Mouse (Mus musculus): ENCODE measurements at regions not wholly inside any gene's neighbourhood (a gene's known extent, or its start where the extent isn't known, plus 50 kb on each side); places are given as distances from the start of the nearest gene placed in this dataset.

DNA sequence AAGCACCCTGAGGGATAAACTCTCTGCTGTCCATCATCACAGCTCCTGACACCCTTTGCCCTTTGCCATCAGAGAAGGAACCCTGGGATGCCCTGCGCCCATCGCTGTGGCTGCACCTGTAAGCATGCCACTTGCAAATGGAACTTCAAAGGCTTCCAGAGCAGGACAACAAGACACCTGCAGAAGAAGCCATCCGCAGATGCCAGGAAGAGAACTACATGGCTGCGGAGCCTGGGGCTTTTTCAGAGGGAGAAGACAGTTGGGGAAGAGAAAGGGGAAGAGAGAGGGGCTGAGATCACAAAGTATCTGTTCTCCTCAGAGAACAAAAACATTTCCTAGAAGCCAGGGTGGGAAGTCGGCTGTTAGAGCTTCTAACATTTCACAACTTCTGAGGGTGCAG, 365.2 kb upstream of the Runx1 start:
- DNase-seq (ENCODE audit: low spot score in 2 of 2), result no peak

DNA sequence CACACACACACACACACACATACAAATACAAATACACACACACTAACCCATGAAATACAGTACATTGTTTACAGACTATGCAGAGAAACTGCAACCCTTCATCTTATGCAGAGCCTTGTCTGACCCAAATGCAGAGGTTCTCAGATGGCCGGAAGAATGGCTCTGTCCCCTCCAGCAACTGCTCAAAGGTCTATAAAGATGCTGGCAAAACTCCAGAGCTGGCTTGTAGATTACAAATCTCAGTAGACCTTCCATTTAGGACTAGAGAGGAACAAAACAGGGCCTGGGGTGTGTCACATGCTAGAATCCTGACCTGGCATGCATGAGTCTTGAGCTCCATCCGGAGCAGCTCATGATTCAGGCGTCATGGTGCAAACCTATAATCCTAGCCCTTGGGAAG, 364.4 kb upstream of the Runx1 start:
- no peak for DNase-seq (ENCODE audit: low spot score in 2 of 2)

DNA sequence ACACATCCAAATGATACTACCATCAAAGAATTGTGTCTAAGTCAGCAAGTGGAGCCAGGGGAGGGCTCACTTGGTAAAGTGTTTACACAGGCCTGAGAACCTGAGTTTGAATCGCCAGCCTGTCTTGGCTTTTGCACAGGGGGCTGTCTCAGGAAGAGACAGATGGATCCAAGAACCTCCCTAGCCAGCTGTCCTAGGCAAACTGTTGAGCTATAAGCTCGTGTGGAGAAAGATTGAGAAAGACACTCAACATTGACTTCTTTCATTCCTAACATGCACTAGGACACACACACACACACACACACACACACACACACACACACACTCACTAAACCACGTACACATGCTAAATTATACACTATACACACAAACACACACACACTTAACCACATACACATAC, 363.9 kb upstream of the Runx1 start:
- no peak for DNase-seq (ENCODE audit: low spot score in 2 of 2)

DNA sequence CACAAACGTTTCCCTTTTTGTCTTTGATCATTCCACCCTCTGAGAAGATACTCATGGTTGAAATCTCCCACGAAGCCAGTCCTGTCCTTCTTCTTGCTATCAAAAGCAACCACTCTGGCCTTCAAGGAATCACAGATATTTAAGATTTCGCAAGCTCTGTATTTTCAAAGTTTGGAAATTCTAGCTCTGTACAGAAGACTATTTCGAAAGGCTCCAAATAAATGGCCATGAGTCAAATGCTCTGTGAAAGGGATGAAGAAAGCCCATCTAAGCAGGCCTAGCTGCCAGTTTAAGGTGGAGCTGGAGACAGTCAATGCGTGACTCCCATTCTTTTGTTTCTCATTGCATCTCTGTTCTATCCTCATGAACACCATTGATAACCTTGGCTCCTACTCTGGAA, 363.5 kb upstream of the Runx1 start:
- DNase-seq (ENCODE audit: low spot score in 2 of 2), result no peak

DNA sequence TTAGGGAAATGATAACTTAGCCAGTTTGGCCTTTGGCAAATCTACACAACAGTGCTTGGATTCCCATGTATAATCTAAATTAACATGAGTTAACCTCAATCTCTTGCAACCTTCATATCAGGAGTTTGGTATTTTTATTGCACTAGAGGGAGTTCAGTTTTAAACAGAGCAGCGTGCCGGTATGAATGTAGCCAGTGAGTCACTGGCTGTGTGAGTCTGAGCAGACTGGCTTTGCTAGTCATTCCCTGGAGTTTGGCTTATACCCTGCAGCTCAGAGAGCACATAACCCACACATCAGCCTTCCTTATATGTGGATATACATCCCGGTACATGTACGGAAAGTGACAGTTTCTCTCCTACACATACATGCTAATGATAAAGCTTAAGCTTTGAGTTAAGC, 360.6 kb upstream of the Runx1 start:
- peak; percentile 8 to 9 for DNase-seq (ENCODE audit: low spot score in 2 of 2)

DNA sequence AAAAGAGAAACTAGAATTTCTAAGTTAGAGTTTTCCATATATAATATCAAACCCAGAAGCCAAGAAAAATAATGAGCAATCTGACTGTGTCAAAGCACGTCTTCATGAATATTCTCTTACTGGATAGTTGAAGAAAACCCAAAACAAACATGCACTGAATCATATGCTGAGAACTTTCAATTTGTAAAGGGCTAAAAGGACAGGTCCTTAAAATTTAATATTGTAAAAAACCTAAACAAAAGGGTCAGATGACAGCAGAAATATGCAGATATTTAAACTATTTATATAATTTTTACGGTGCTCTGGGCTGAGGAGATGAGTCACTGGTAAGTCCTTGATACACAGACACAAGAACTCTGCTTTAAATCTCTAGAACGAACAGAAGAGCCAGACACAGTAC, 356.7 kb upstream of the Runx1 start:
- no peak for DNase-seq (ENCODE audit: low spot score in 2 of 2)

DNA sequence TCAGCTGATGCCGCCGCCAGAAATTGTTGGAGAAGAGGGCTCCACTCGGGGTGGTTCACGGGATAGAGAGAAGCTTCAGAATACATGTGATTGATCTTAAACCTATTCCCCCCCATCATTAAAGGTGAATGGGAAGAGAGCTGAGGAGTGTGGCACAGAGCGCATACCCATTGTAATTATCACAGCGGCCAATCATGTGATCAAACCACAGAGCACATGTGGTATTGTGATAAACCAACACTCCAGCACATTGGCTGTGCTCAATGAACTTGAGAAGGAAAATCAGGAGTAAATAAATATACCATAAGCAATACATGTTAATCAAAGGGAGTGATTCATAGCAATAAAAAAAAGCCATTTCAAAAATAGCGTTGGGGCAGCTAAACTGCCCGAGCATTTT, 355.5 kb upstream of the Runx1 start:
- no peak for DNase-seq (ENCODE audit: low spot score in 2 of 2)

DNA sequence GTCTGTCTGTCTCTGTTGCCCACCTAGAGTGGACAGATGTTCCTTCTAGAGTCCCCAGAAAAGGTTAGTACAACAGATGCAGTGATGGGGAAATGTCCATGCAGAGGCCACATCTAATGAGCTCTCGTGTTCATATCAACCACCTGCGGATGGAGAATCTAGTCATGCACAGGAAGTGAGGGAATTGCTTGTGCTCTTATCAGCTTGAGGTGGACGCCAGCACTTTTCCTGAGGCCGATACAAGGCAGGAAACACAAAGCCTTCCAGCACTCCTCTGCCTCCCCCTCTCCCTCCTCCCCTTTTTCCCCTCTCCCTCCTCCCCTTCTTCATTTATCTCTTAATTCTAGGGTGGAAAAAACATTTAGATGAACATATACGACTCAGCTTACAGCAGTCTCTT, 354.3 kb upstream of the Runx1 start:
- DNase-seq (ENCODE audit: low spot score in 2 of 2), result no peak

DNA sequence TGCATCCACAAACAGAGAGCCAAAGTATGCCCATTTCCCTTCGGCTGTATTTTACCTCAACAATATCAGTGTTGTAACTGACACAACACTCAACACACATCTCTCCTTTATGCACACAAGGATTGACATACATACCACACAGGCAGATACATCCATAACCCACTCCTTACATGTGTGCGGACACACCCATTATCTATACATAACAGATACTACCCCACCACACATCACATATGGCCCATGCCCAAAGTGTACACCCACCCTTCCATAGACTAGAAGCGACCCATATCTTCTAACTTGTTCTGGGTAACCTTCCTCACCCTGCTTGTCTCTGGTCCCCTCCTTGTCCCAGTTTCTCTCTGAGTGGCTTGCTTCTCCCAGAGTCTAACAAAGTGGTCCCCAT, 340.7 kb upstream of the Runx1 start:
- DNase-seq (ENCODE audit: low spot score in 2 of 2), result no peak

DNA sequence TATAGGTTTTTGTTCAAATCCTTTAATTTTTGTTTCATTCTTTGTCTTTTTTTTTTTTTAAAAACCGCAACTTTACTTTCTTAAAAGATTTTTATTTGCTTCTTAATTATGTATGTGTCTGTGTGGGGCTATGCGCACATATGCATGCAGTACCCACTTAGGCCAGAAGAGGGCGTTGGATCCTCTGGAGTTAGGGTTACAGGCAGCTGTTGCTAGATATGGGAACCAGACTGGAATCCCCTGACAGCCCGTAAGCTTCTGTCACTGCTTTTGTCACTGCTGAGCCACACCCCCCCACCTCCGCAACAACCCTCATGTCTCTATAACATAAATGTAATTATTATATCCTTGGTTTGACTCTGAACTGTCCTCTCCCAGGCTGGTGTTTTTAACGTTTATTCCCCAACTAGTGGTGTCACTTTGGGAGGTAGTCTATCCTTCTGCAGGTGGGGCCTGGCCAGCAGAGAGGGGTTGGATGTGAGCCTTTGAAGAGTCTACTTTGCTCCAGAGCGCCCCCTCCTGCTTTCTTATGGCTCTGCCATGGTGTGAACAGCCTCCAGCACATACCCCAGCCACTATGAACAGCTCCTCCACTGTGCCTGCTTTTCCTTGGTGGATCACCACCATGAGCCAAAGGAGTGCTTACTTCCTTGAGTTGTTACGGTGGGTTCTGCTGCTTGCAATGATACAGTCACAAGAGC, 332.7 kb upstream of the Runx1 start:
- no peak for DNase-seq (ENCODE audit: low spot score in 2 of 2)

DNA sequence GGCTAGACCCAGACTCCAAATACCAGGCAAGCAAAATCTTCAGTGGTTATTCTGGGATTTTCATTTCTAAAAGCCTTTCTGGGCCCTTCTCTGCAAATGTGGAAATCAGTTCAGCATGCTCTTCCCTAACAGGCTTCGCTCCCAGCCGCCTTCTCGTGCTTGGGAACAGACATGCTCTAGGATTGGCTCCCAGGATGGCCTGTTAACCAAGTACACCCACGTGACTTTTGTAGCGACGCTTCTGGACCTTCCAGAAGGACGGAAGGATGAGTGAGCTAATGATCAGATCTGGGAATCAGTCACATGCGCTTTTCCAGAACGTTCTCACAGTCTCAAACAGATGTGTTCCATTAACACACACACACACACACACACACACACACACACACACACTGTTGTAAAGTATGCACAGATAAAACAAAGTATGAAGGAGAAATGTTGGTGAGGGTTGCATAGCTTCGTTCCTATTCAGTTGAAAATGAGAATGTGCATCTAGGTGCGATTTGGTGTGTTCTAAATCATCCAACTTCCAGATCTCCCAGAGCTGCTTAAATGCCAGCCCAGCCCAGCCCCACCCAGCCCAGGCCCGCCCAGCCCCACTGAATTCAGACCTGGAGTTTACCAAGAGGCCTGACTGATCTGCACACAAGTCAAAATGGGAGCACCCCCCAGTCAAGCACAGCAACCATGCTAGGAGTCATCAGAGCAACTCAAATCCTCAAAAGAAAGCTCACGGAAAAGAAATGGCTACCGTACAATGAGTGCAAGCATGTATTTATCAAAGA, 327.8 kb upstream of the Runx1 start:
- DNase-seq (ENCODE audit: low spot score in 2 of 2), result no peak

DNA sequence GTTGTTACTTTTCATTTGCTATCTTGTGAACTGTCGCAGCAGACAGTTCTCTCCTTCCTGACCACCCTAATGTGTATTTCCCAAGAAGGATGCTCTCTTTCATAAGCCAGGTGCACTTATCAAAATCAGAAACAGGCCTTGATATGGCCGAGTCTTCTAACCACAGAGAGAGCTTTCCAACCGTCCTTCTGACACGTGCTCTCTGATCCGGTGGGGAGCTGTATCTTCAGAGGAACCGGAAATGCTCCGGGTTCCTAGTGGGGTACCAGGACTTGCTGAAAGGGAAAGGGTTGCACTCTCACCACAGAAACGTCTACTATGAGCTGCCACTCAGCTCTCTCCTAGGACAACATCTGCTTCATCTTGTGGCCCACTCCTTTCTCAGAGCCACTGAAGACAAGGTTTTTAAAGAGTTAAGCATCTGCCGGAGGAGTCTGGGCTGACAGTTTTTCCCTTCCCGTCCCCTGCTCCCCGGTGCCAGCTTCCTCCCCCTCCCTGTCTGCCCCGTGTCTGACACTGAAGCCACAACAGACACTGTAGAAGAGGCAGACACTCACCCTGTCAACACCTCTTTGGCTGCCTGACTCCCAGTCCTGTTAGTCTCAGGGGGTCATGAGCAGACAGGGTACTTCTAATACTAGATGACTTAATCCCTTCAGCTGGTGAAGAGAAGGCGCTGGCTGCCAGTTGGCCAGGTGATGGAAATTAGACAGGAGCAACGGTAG, 327.0 kb upstream of the Runx1 start:
- DNase-seq (ENCODE audit: low spot score in 2 of 2), result no peak

DNA sequence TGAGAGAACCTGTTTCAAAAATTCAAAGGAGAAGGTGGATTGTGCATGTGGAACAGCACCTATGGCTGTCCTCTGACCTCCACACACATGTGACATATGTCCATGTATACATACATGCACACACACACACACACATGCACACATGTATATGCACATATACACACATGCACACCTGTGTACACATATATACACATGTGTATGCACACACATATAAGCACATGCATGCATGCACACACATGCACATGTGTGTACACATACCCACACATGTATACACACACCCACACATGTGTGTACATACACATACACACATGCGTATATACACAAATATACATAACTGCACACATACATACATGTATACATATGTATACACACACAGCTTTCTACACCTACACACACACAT, 326.1 kb upstream of the Runx1 start:
- no peak for DNase-seq (ENCODE audit: low spot score in 2 of 2)

DNA sequence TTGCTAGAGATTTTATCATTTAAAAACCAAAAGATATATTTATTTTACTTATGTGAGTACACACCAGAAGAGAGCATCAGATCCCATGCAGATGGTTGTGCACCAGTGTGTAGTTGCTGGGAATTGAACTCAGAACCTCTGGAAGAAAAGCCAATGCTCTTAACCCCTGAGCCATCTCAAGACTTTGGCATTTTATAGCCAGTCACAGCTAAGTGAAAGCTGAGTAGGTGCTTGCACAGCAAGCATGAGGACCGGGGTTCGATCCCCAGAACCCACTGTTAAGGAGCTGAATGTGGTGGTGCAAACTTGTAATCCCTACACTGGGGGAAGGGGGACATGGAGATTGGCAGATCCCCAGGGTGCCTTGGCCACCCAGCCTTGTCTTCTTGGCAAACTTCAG, 325.7 kb upstream of the Runx1 start:
- DNase-seq (ENCODE audit: low spot score in 2 of 2), result no peak

DNA sequence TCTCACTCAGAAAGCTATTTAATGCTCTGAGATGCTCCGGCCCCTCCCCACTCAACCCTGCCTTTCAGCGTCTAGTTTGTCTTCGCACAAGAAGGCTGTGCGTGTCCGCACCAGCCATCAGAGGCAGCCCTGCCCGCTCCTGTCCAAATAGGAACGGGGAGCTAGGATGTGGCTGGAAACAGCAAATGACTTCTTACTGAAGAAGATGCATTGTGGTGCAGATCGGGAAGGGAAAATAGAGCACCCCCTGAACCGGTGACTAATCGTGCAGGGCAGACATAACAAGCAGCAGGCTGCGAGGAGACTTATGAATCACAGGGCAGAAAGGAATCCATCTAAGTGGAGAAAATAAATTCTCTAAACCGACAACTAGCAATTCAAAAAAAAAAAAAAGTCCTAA, 324.5 kb upstream of the Runx1 start:
- peak; percentile 29 to 32 for DNase-seq (ENCODE audit: low spot score in 2 of 2)

DNA sequence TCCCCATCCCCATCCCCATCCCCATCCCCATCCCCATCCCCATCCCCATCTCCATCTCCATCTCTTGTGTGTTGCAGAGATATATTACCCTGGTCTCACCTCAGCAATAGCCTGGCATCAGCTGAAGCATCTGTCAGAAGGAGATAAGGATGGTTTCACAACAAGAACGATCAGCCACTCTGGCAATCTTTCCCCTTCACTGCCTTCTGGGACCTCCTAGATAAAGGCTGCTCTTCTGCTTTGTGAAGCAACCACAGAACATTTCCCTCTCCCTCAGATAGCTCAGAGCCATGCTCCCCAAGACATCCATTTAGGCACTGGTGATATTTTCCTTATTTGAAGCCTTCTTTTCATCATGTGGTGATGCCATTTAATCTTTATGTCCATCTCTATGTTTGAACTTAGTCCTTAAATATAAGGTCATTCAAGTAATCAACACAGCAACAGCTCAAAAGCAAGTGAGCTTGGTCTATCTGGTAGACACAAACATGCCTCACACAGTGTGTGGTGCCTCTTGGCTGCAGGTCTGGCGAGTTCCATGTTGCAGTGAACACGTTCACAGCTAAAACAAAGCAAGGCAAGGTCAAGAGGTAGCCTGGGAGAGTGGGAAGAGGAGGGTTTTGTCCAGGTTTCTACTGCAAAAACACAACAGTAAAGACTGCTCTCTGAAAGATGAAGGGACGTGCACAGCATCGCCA, 321.7 kb upstream of the Runx1 start:
- DNase-seq (ENCODE audit: low spot score in 2 of 2), result no peak

DNA sequence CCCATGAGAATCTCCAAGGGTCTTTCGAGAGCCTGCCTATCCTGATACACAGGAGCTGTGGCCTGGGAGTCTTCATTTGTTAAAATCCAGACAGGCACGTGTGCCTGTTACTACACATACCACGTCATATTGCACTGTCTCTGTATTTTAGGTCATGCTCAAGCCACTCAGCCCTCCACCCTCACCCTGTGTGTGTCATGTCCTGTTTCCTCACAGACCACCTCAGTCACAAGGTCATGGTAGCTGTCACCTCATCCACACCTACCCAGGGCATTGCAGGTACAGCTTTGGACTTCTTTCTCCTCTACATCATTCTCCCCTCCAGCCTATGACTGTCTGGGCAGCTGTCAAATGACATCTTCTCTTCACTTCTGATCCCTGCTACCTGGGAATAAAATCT, 320.9 kb upstream of the Runx1 start:
- DNase-seq (ENCODE audit: low spot score in 2 of 2), result no peak

DNA sequence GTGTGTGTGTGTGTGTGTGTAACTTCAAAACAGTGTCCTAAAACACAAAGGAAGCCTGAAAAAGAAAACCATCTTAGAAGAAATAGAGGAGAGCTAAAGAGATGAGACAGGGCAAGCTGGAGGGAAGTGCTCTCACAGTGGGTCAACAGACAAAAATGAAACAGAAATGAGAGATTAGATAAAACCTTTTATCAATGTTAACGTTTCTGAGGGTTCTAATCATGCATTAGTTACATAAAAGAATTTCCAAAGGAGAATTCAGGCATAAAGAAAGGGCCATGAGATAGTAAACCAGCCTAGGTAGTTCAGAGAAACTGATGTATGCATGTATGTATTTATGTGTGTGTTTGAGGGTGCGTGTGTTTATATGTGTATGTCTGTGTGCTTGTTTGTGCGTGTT, 319.7 kb upstream of the Runx1 start:
- DNase-seq (ENCODE audit: low spot score in 2 of 2), result no peak

DNA sequence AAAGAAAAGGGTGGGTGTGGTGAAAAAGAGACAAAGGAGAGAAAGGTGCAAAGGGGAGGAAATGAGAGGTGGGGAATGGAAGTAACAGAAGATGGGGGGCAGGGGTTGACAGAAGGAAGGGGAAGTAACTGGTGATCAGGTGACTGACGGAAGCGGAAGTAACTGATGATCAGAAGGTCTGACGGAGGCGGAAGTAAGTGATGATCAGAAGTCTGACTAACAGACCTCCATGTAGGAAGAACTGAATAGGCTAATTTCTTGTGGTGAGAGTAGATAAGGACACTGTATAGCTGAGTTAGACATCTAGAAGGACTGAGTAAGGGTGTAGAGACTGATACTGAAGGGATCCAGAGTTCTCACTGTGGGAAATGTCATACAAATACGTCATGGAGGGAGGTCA, 318.1 kb upstream of the Runx1 start:
- no peak for DNase-seq (ENCODE audit: low spot score in 2 of 2)

DNA sequence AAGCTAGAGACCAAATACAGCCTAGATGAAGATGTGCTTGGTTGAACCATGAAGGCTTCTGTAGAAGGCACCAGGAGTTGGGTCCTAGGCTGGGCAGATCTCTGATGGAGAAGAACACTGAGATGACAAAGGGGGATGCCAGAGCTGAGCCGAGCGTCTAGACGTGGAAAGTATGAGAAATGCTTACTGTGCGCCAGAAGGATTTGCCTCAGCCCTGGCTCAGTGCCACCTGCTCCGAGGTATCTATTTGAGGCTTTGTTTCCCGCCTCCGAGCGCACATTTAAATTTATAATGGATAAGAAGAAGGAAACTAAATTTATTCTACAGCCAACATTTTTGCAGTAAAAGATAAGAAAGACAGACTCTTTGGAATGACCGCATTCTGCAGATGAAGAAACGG, 317.2 kb upstream of the Runx1 start:
- DNase-seq (ENCODE audit: low spot score in 2 of 2), result peak; percentile 80 to 83

DNA sequence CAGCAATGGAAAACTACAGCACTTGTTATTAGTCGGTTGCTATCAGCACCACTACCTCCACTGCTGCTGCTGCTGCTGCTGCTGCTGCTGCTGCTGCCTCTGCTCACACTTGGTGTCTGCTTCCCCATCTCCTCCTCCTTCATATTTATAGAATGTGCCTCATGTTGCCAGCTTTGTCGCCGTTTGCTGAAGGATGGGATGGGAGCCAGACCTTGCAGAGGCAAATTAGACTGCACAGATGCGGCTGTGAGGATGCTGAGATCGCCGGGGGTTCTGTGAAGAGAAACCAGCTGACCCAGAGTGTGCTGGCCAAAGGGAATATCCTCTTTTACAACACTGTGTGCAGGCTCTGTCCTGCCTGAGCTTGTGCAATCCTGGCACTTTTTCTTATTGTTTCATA, 316.0 kb upstream of the Runx1 start:
- DNase-seq (ENCODE audit: low spot score in 2 of 2), result peak; percentile 20 to 52

DNA sequence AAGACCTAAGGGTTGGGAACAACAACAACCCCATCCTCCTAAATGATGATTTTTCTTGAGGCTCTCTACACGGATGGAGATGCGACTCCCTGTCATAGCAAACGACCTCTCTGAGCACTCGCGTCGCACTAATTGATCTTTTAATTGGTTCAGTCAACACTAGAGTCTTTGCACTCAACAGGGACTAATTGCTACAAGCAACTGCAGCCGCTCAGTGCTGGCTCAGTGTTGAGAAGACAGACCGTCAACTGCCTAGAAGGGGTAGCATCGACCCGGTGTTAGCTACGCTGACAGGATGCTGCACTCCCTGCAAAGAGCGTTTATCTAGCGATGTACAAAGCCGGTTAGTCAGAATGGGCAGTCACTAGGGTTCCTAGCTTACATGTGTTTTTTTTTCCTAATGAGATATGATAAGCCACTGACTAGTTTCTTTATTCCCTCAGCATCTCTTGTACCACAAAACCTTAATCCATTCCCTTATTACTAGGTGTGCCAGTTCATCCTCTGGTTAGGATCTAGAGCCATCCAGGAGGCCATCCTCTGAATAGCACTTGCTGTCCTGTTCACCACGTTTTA, 314.7 kb upstream of the Runx1 start:
- DNase-seq (ENCODE audit: low spot score in 2 of 2), result no peak
